Mouse (Mus musculus) B cell, adult 62 days (primary cell): ENCODE data around the gene Ncor2. TPM values are rescaled to one million over a fixed set of nuclear protein-coding genes. Genes with fewer than 3 reads are reported as not detected.

Experiments used
- total RNA-seq: library from RNA; stranded (reverse); gene quantifications from 4 replicates; pipeline ENCODE4 v1.2.4, GENCODE M21; 2023

The Ncor2 gene
- 147 to 173 TPM (median 151 TPM) in 4 replicates for total RNA-seq

GRCm38 (mm10) chr5:125179007-125179734 is at the start of gene Ncor2:
Ncor2 (minus strand) TSS chr5:125179219.

DNA sequence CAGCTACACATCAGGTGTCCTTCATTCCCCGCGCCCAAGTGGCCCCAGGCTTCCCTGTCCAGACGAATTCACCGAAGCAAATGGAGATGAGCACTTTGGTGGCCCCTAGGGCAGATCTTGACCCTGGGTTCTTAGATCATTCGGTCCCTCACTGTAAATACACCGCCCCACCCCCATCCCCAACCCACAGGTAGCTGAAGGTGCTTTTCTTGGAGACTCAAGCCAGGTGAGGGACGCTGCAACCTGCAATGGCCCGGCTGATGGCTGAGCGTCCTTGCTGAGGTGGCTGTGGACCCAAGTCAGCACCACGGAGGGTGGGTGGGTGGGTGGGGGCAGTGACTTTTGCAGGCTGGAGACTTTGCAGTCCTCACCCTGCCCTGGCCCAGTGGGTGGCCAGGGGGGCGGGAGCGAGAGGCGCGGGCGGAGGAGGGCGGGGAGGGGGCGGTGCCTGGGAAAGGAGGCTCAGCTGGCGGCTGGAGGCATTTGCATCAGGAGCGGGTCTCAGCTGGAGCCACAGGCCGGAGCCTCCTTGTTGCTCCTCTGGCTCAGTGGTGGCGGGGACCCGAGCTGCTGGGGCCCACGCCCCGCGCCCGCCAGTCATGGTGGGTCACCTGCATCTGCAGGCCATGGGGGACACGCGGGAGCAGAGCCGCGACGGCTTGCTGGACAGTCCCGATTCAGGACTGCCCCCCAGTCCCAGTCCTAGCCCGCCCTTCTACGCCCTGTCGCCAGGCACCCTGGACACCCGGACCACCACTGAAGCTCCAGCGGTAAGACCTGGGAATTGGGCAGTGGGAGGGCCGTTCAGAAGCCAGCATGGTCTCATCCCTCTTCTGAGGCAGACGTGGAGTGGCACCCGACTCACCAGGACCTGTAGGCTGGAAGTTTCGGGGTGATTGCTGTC is 175.8 kb downstream of the Ncor2 start, which contains the start of gene Rflna:
Gene Rflna (plus strand): TSS at position 253 of the 904 bp plus-strand sequence.

Other genes starting within 250 kb of the Ncor2 start
- not detected in 4 replicates for gene Rflna, start 176.0 kb downstream of the Ncor2 start, total RNA-seq
- 11.5 to 17.2 TPM (median 14.0 TPM) in 4 replicates for gene Scarb1, start 161.9 kb upstream of the Ncor2 start, total RNA-seq
- gene Gm10382, start 210.1 kb upstream of the Ncor2 start, total RNA-seq: 0.48 TPM in 1 of 4 replicates, not detected in the others
- 2,156 to 2,380 TPM (median 2,273 TPM) in 4 replicates for gene Ubc, start 211.0 kb upstream of the Ncor2 start, total RNA-seq